ENCODE assay signal across 8 mouse cellular contexts in the genomic region with DNA sequence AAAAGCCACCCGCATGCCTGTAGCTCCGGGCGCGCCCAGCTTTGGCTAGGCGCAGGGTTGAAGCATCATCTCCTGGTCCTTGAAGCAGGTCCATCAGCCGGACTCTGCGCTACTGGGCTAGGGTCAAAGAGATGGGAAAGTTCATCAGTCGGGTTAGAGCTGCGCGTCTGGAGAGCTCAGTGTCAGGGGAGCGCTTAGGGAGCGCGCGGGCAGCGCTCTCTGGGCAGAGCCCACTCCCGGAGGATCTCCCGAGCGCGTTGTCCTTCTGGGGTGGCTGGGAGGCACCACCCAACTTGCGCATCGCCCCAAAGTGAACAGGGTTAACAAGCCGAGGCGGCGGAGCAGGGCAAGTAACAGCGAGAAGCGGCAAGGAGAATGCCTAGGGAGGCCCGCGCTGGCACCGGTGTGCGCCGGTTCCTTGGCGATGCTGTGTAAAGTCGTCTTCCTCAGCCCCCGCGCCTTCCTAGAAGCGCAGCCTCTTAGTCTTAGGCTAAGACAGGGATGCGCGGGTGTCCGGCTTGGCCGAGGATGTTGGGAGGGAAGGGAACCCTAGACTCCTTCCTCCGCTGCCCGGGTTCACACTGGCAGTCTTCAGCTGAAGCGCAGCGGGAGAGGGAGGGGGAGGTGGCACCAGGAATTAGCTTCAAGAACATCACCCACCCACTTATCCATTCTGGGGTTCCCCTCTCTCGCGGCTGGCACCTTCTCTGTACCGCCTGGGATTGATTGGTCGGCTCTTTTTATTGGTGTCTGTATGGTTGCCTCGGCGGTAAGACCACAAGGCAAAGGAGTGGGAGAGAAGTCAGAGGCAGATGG. TPM values are rescaled to one million over a fixed set of nuclear protein-coding genes. Genes with fewer than 3 reads are reported as not detected.
A peak's percentile ranks its signal among the peaks of the same experiment; 100 is the strongest.
DNase-seq lines count a peak whose midpoint lies in the region; ATAC-seq lines count a peak whose summit lies in the region.

No protein-coding gene starts in this region.

- DNase-seq in cerebellum, adult 18-20 months: peak; percentile 8 to 24
- peak; percentile 14 to 34 for DNase-seq in spleen, adult 18-20 months
- no peak for DNase-seq in spleen, adult 12 weeks (ENCODE audit: low spot score)
- DNase-seq in gastrocnemius, postnatal 25 days: peak; percentile 10
- DNase-seq in kidney, postnatal 4 days: peak; percentile 21 to 36
- DNase-seq in neural tube, embryonic 10.5 days (ENCODE audit: extremely low spot score, low spot score): peak; percentile 43
- no peak for DNase-seq in adipocyte (ENCODE audit: low spot score)

- ATAC-seq in cerebellum, adult (ENCODE audit: insufficient number of reproducible peaks, low FRiP score, low TSS enrichment): no peak

RNA-seq across cellular contexts. Expression of gene Egr2, which starts 3.5 kb away (rescaled TPM):
- total RNA-seq in gastrocnemius, postnatal 25 days (2021): 1 to 10 TPM in 1 of 2 experiments, under 1 TPM in 1; 0.80 to 1.5 TPM

RNA-seq across cellular contexts. Expression of gene Ado, which starts 10.0 kb away (rescaled TPM):
- 10 to 100 TPM; 26.9 to 27.0 TPM for total RNA-seq in gastrocnemius, postnatal 25 days (2021)

Comparison
In these comparisons a context has a peak if more than half of its experiments do, and no peak if none do; other contexts are left out.
1. DNase-seq: peak in cerebellum, adult 18-20 months (2 of 2), spleen, adult 18-20 months (2 of 2), gastrocnemius, postnatal 25 days (single experiment), kidney, postnatal 4 days (2 of 2) and neural tube, embryonic 10.5 days (single experiment); none in spleen, adult 12 weeks (single experiment) and adipocyte (single experiment).